Mouse (Mus musculus) layer of hippocampus, adult 2 months (tissue): ENCODE measurements at regions not wholly inside any gene's neighbourhood (a gene's known extent, or its start where the extent isn't known, plus 50 kb on each side); places are given as distances from the start of the nearest gene placed in this dataset.

Experiments used
- DNase-seq, 2 experiments: peaks; one replicate each; pipeline ENCODE4 v3.0.0; 2022; ENCODE audit warnings: low spot score in 2 of 2
- H3K27ac ChIP-seq: fragments of 200-600 bp; 2 replicates; pipeline ENCODE4 v1.8.1; 2022
- H3K4me3 ChIP-seq: fragments of 200-600 bp; 2 replicates; pipeline ENCODE4 v1.8.1; 2022; ENCODE audit warnings: mild to moderate bottlenecking
- CTCF ChIP-seq: fragments of 200-600 bp; conservative IDR thresholded peaks from 2 replicates; pipeline ENCODE4 v1.8.1; 2022; ENCODE audit warnings: antibody characterized with exemption, mild to moderate bottlenecking, moderate library complexity

DNA sequence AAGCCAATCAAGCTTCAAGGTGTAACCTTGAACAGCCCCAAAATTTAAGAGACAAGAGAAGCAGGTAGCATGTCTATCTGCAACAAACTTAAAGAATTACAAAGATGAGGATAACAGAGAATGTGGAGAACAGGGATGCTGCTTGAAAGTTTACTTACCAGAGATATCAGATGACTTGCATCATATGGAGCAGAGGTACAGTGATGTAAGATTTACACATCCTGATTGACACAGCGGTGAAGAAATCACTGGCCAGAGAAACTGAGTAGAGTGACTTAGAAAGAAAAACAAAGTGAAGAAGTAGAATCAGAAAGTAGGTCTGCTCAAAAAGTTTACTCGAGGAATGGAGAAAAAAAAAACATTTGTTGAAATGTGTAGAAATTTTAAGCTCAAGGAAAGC lies 54.6 kb upstream of the 4930523C07Rik start:
- no peak for DNase-seq
- TF ChIP-seq CTCF: no peak
- H3K27ac ChIP-seq: no peak overlapping the region
- H3K4me3 ChIP-seq: no peak overlapping the region

DNA sequence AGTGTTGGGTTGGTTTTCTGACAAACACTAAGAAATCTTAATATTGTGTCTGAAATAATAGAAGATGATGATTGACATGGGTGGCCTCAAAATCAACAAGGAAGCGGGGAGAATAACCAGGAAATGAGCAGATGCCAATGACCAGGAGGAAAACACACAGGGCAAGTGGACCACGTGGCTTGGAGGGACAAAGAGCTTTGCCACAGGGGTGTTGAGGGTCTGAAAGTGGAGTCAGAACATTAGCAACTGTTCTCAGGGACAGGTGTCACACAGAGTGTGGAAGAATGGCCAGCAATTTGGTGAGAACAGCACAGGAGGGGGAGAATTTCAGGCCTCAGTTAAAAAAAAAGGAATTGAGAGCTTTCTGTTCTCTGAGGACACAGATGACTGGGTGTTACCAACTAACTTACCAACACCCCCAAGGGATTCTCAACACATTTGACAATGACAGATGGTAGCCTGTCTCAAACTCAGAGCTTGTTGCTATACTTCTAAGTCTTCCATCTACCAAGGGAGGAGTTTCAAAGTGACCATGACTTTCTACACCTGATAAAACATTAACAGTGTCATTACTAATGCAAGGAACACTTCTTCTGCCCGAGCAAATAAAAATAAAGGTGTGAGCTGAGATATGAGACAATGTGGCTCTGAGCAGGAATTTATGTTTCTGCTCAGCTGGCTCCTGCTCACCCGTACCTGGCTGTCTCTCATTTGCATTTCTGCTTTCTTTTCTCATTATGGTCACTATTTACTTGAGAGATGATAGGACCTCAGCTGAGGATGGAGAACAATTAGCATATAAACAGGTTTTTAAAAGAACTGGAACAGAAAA lies 52.2 kb upstream of the 4930523C07Rik start:
- peak in 1 of 2 experiments; percentile 13 for DNase-seq
- Histone ChIP-seq H3K27ac (no peak overlapping the region), H3K4me3 (no peak overlapping the region)
- TF ChIP-seq CTCF: no peak
